Mouse (Mus musculus): ENCODE results near the gene Trio.

DNA sequence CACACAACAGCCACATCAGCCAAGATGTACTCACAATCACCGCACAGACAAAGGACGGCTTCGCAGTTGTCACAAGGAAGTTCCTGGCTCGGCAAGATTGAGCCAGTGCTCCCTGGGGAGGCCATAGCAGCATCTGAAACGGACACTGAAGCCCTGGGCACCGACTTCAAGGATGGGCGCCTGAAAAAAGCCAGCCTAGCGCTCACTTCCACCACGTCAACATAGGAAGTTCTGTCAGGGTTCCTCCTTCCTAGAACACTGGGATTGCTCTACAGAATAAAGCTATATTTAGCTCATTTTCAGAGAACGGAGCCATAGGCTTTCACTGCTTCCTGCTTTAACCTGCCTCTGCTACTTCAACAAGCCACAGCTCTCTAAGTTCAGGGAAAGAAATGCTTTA is 149.3 kb downstream of the Trio start:
- TF ChIP-seq POLR2A (IDR thresholded peaks at IDR 0.05; ENCODE audit: borderline replicate concordance, control insufficient read depth, low read depth, low read length) (no peak), CTCF (IDR thresholded peaks at IDR 0.05; ENCODE audit: control insufficient read depth, insufficient read depth, low read length) (no peak)
